Mouse (Mus musculus): ENCODE results near the gene Prkcz.

The Prkcz gene

DNA sequence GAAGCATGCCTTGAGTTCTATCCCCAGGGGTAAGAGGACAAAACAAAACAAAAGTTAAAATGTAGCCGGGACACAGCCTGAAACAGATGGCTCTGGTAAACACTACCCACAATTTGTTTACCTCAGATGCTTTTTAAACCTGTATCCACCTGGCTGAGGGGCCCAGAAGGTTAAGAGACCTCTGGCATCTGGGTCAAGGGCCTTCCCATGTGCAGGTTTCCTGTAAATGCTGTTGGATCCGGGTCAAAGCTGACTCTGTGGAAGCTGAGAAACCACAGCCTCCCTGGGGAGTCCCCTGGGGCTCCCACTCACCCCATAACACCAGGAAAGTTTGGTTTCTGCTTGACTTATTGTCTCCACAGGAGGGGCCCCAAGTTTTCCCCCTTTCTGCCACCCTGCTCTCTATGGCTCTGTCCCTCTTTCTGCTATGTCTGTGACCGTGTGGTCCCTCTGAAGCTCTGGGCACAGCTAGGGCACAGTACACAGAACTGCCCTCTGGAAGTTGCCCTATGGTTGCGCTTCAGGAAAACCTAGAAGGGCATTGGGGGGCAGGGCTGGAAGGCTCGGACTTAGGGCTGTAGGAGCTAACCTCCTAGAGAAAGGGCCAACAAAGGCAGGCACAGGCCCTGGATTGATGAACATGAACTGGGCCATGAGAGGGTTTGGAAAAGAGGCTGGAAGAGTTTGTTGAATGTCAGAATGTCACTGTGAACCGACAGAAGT is 115.2 kb downstream of the Prkcz start:
- no peak for DNase-seq (ENCODE audit: low spot score)

DNA sequence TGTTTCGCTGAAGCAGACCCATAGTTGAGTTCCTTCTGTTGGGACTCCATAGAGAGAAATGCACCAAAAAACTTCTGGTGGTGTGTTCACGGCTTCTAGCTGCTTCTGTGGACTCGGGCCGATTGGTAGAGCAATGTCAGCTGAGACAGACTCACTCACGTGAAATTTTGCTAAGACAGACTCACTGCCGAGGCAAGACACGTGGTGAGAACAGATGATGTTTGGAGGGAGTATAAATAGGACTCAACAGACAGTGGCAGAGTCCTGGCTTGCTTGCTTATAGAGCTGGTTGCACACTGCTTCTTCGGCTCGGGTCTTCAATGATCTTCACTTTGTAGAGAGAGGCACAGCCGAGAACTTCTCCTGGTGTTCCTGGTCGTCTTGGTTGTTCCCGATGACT is 117.9 kb downstream of the Prkcz start:
- no peak for DNase-seq (ENCODE audit: low spot score)

DNA sequence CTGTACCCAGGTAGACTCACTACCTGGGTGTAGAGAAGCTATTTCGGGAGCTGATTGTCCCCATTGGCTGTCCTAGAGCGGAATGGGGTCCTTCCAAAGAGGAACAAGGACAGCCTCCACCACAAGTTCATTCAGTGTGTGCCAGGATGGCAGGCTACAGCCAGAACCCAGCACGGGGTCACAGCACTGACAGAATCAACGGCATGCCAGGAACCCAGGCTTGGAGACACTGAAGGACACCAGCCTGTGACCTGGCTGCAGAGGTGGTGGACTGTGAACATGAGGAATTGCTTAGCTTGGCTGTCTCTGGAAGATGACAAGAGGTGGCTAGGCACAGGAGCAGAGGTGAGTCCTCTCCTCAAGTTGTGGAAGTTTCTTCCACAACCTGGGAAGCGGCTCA is 118.9 kb downstream of the Prkcz start:
- no peak for DNase-seq (ENCODE audit: low spot score)

GRCm38 (mm10) chr4:155241789-155242188 is 119.4 kb downstream of the Prkcz start:
- DNase-seq (ENCODE audit: low spot score), result no peak

- DNase-seq (ENCODE audit: low spot score), result no peak
Observed at GRCm38 (mm10) chr4:155239494-155239893, 121.7 kb downstream of the Prkcz start.

GRCm38 (mm10) chr4:155238276-155238675 is 122.9 kb downstream of the Prkcz start:
- DNase-seq (ENCODE audit: low spot score), result no peak

DNA sequence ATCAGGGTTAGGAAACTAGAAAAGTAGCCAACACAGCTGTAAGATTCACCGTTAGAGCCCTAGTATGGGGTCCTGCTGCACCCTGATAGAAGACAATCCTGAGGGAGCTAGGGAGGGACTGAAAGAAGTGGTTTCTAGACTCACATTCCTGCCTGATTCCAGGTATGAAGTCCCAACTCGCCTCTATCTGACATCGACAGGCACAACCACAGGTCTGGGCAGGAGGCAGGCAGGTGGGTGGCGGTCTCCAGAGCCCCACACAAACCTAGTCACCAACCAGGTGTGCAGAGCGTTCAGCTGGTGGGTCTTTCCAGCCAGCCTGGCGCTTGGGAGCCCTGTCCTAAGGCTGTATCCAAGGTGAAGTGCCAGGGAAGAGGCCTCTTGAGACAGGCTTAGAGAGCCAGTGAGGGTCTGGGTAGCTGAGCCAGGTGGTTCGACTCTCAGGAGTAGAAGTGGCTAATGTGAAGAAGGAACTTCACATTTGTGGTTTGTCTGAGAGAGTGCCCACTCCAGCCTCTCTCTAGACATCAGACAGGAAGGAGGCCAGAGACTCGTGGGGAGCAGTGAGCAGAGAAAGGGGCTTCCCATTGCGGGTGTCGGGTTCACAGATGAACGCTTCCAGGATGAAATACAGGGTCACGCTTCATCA is 124.3 kb downstream of the Prkcz start:
- DNase-seq (ENCODE audit: low spot score), result no peak

GRCm38 (mm10) chr4:155235311-155236119 is 125.6 kb downstream of the Prkcz start:
- DNase-seq (ENCODE audit: low spot score), result peak; percentile 73

DNA sequence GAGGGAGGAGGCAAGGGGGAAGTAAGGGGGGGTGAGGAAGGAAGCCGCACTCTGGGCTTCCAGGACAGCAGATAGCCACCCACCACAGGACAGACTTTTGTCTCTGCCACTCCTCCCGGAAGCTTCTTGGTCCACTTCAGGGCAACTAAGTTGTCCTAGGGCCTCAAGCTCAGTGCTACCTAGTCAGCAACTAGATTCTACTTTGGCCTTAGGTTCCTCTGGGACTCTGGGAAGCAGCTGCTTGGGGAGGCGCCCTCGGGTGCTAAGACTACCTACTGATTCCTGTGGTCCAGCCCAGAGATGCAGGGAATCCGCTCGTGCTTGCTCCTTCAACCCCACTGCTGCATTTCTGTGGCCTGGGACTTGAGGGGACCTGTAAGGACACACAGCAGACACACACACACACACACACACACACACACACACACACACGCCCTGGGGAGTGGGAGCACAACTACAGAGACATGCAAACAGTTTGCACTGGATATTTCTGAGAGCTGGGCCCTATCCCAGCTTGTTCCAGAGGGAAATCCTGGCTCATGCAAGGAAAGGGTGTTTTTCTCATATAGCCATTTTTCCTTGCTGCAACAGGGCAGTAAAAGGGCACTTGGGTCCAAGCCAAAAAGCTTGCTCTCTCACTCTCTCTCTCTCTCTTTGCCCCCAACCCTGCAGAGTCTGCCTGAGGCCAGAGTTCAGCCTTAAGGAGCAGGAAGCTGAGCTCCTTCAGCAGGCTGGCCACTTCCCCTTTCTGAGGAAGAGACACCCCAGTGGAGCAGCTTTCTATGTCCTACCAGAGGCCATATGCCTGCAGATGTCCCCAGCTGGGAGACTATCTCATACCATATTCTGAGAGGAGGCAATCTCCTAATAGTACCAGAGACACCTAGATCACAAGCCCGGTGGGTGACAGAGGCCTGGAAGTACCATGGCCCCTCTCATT is 126.5 kb downstream of the Prkcz start:
- DNase-seq (ENCODE audit: low spot score), result no peak

DNA sequence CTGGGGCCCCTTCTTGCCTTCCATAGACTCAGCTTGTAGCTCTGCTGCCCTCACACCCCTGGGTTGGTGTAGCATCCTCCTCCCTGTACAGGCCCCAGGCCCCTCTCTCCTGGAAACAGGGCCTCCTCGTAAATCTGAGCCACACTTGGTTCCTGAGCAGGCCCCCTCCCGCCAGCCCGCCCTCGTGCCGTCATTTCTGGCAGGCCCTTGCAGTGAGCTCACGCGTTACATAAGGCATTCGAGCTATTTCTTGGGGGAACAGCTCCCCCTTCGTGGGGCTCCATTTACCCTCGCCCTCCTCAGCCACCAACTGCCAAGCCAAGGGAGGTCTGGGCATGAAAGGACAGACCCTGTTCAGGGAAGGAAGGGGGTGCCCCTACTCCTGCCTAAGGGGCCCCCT is 127.3 kb downstream of the Prkcz start:
- no peak for DNase-seq (ENCODE audit: low spot score)

DNA sequence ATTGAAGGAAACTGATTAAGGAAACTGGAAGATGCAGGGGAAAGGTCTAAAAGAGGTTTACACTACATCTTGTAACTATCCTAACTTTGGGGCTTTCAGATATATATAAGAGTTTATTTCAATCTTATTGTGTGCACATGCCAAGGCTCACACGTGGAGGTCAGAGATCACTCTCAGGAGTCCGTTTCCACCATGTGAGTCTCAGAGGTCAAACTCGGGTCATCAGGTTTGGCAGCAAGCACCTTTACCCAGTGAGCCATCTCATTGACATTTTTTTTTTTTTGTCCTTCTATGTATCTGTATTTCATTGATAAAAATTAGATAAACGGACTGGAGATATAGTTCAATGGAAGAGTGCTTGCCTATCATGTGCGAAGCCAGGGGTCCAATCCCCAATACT is 132.7 kb downstream of the Prkcz start:
- no peak for DNase-seq (ENCODE audit: low spot score)

- no peak for DNase-seq (ENCODE audit: low spot score)
Observed at GRCm38 (mm10) chr4:155227986-155228385, 133.2 kb downstream of the Prkcz start.

- no peak for DNase-seq (ENCODE audit: low spot score)
Observed at GRCm38 (mm10) chr4:155225918-155226317, 135.2 kb downstream of the Prkcz start.

DNA sequence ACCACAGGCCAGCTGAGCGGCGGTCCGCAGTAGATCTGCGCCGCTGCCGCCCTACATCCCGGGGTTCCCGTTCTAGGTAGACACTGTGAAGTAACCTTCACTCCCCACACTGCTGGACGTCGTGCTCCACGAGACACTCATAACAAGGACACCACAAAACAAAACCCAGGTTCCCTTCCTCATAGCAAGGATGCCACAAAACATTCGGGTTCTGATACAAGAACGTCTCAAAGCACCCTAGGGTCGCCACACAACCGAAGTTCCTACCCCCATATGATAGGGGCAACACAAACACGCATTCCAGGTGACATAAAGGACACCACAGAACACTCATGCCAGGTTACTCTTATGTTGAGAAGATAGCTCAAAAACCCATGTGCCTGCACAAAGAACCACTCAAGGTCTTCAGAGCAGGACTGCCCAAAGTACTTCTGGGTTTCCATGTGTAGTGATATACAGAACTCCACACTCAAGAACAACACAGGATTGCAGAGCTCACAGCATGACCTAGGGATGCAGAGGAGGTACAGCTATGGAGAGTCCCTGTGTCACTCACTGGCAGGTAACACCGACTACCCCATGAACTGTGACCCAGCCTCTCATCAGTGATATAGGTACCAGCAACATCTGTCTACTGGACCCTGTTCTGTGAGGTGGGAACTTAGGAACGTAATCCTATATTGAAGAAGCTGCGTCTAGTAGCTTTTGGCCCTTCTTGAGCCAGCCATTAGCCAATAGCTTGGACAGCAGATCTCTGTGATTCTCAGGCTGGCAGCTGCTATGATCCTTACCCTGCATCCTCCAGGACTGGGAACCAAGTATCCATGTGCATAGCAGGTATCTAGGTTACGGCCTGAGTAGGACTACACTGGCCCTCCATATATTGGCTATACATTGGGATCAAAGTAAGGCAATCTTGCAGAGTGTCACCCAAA is 137.3 kb downstream of the Prkcz start:
- no peak for DNase-seq (ENCODE audit: low spot score)

DNA sequence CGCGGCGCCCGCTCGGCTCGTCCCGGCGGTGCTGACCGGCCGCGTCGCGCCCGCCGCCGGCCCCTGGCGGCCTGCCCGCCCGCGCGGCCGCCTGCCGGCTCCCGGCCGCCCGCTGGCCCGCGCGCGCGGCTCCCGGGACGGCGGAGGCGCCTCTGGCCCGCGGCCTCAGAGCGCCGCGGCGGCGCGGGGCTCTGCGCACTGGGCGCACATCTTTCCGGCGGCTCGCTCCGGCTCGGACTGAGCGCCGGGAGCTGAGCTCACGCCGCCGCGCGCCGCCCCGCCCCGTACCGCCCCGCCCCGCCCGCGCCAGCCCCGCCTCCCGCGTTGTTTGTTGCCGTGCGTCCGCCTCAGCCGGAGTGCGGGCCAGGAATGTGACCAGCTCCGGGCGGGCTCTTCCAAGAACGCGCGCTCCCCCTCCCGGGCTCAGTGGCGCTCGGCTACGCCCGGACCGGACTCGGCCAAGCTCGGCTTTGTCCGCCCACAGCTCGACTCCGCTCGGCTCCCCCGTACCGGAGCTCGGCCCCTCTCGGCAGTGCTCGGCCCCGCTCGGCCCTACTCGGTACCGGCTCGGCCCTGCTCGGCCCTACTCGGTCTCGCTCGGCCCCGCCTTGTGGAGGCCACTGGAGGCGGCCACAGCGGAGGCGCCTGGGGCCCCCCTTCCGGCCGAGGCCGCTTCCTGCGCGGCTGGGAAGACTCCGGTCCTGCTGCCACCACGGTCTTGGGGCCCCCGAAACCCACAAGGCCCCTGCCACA is 138.1 kb downstream of the Prkcz start:
- DNase-seq (ENCODE audit: low spot score), result peak; percentile 98

DNA sequence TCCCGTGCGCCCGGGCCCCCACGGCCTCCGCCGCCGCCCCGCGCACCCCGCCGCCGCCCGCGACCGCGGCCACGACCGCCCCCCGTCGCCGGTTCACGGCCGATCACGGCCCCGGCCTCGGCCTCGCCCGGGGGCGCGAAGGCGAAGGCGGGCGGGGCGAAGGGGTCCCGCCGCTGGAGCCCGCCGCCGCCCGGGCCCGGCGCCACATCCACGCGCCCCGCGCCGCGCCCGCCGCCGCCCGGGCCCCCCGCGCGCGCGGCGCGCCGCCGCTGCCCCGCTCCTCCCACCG is 138.7 kb downstream of the Prkcz start, which contains the start of gene Ski:
Gene Ski (minus strand): TSS at position 41 of the 289 bp plus-strand sequence.
- no peak for DNase-seq (ENCODE audit: low spot score)

- DNase-seq (ENCODE audit: low spot score), result peak; percentile 51
Observed at GRCm38 (mm10) chr4:155221599-155222551, 139.3 kb downstream of the Prkcz start.

- DNase-seq (ENCODE audit: low spot score), result no peak
Observed at GRCm38 (mm10) chr4:155221106-155221505, 140.1 kb downstream of the Prkcz start.
